Mouse (Mus musculus) limb, embryonic 14.5 days (tissue): ENCODE measurements around the gene Nr4a3. TPM values are rescaled to one million over a fixed set of nuclear protein-coding genes. Genes with fewer than 3 reads are reported as not detected.
A peak's percentile ranks its signal among the peaks of the same experiment; 100 is the strongest.

Experiments used
- ATAC-seq: fragments of 200-750 bp; cut with Nextera tagmentation; 2 replicates; pipeline ENCODE4 v1.8.0; 2017; ENCODE audit warnings: low read depth, moderate number of reproducible peaks, moderate TSS enrichment; ENCODE audit not compliant: low FRiP score
- DNase-seq: peaks from one replicate; pipeline ENCODE4 v3.0.0-alpha.2; 2015; ENCODE audit warnings: low spot score
- H3K27ac ChIP-seq: fragments of 300-500 bp; sonication (generic); replicated peaks from 2 replicates; pipeline ENCODE4 v1.5.1; 2014; ENCODE audit warnings: low read depth, mild to moderate bottlenecking, low read length, moderate library complexity, mixed read lengths
- H3K27me3 ChIP-seq: fragments of 300-500 bp; sonication (generic); 2 replicates; pipeline ENCODE4 v1.6.1; 2014; ENCODE audit warnings: low read length, mixed read lengths; ENCODE audit not compliant: control insufficient read depth, insufficient read depth
- H3K36me3 ChIP-seq: fragments of 300-500 bp; sonication (generic); 2 replicates; pipeline ENCODE4 v1.6.1; 2014; ENCODE audit warnings: mild to moderate bottlenecking, low read length, moderate library complexity, mixed read lengths; ENCODE audit not compliant: control insufficient read depth, insufficient read depth
- H3K4me1 ChIP-seq: fragments of 300-500 bp; sonication (generic); 2 replicates; pipeline ENCODE4 v1.6.1; 2014; ENCODE audit warnings: antibody characterized with exemption, low read length, mixed read lengths; ENCODE audit not compliant: control insufficient read depth, insufficient read depth
- H3K4me2 ChIP-seq: fragments of 300-500 bp; sonication (generic); replicated peaks from 2 replicates; pipeline ENCODE4 v1.6.1; 2014; ENCODE audit warnings: low read depth, mild to moderate bottlenecking, low read length, moderate library complexity; ENCODE audit not compliant: severe bottlenecking
- H3K4me3 ChIP-seq: fragments of 300-500 bp; sonication (generic); replicated peaks from 2 replicates; pipeline ENCODE4 v1.5.1; 2014; ENCODE audit warnings: low read length
- H3K9ac ChIP-seq: fragments of 300-500 bp; sonication (generic); 2 replicates; pipeline ENCODE4 v1.6.1; 2014; ENCODE audit warnings: mild to moderate bottlenecking, low read depth, low read length, moderate library complexity; ENCODE audit not compliant: severe bottlenecking
- H3K9me3 ChIP-seq: fragments of 300-500 bp; sonication (generic); 2 replicates; pipeline ENCODE4 v1.6.1; 2016; ENCODE audit warnings: low read length; ENCODE audit not compliant: control insufficient read depth
- POLR2A ChIP-seq: fragments of 200-500 bp; IDR thresholded peaks from 2 replicates; pipeline ENCODE4 v1.8.0; 2012; ENCODE audit warnings: inconsistent platforms, mild to moderate bottlenecking, moderate library complexity, borderline replicate concordance; ENCODE audit not compliant: insufficient read depth, insufficient read length; ENCODE audit errors: extremely low read depth
- WGBS: fragments of 180-500 bp; shearing (Covaris S2); extraction: QIAGEN DNeasy Blood & Tissue Kit; methylation state at CpG from one replicate; pipeline ENCODE4 v1.1.7; 2014; 5-methylcytosine and 5-hydroxymethylcytosine counted together
- polyA plus RNA-seq, 2 experiments: library from polyadenylated mRNA; depleted of rRNA in 1 of 2; stranded (reverse) in 1 of 2; unstranded in 1 of 2; fragments of >200 nt; fragmentation: Nextera tagmentation in 1 of 2; extraction: Ambion mirVana in 1 of 2; gene quantifications; 2 replicates each; pipeline versions ENCODE4 v1.2.1 to v1.2.3; 2012 to 2014

The Nr4a3 gene
- polyA plus RNA-seq (2012; rRNA removed), result 0.79 and 1.3 TPM in 2 replicates
- 0.44 and 0.59 TPM in 2 replicates for polyA plus RNA-seq (2014; fragmentation: Nextera tagmentation; extraction: Ambion mirVana)

GRCm38 (mm10) chr4:48044491-48045211 lies at the start of gene Nr4a3:
Gene Nr4a3 (plus strand): TSS chr4:48045153.
- H3K4me1 ChIP-seq, result peaks cover 30% of the 10 kb centered on the region
- peak within 1 kb of the TSS; percentile 59 for H3K4me3 ChIP-seq
- DNase-seq (peak; percentile 87), ATAC-seq (peak; percentile 48)
- H3K9ac ChIP-seq, result peak within 1 kb of the TSS; percentile 56
- H3K27me3 ChIP-seq, result peaks cover 39% of the 10 kb centered on the region
- peak within 1 kb of the TSS; percentile 97 for H3K4me2 ChIP-seq
- under 1% methylated on average over 48 of the region's 54 CpGs for WGBS
- no peaks in the 10 kb centered on the region for H3K36me3 ChIP-seq
- no peak for TF ChIP-seq POLR2A
- H3K9me3 ChIP-seq, result no peaks in the 10 kb centered on the region
- H3K27ac ChIP-seq, result peak within 1 kb of the TSS; percentile 41

- Histone ChIP-seq H3K27ac (no peak overlapping the region), H3K27me3 (no peaks in the 10 kb centered on the region), H3K9me3 (no peaks in the 10 kb centered on the region), H3K9ac (no peak overlapping the region), H3K4me1 (no peaks in the 10 kb centered on the region), H3K36me3 (no peaks in the 10 kb centered on the region), H3K4me3 (no peak overlapping the region), H3K4me2 (no peak overlapping the region)
- 93% methylated on average over 4 of the region's 4 CpGs for WGBS
- ATAC-seq (no peak), DNase-seq (no peak)
- TF ChIP-seq POLR2A, result no peak
Measured at GRCm38 (mm10) chr4:48002969-48003368, 42.0 kb upstream of the Nr4a3 start.

GRCm38 (mm10) chr4:48003456-48003855 lies 41.5 kb upstream of the Nr4a3 start:
- TF ChIP-seq POLR2A, result no peak
- H3K4me2 ChIP-seq, result no peak overlapping the region
- ATAC-seq, result no peak
- no peaks in the 10 kb centered on the region for H3K27me3 ChIP-seq
- H3K4me3 ChIP-seq, result no peak overlapping the region
- no peaks in the 10 kb centered on the region for H3K36me3 ChIP-seq
- H3K9me3 ChIP-seq, result no peaks in the 10 kb centered on the region
- DNase-seq, result no peak
- H3K9ac ChIP-seq, result no peak overlapping the region
- no peaks in the 10 kb centered on the region for H3K4me1 ChIP-seq
- H3K27ac ChIP-seq, result no peak overlapping the region
- 84% methylated on average over 3 of the region's 3 CpGs for WGBS

- 79% methylated on average over 3 of the region's 3 CpGs for WGBS
- H3K4me1 ChIP-seq, result no peaks in the 10 kb centered on the region
Measured at GRCm38 (mm10) chr4:48006355-48006754, 38.6 kb upstream of the Nr4a3 start.

GRCm38 (mm10) chr4:48012209-48012608 lies 32.7 kb upstream of the Nr4a3 start:
- no peak overlapping the region for H3K27ac ChIP-seq
- no peak for TF ChIP-seq POLR2A
- no peak overlapping the region for H3K4me2 ChIP-seq
- no peak overlapping the region for H3K4me3 ChIP-seq
- no peaks in the 10 kb centered on the region for H3K9me3 ChIP-seq
- H3K4me1 ChIP-seq, result no peaks in the 10 kb centered on the region
- WGBS, result 81% methylated on average over 3 of the region's 3 CpGs
- H3K36me3 ChIP-seq, result no peaks in the 10 kb centered on the region
- DNase-seq (no peak), ATAC-seq (no peak)
- H3K9ac ChIP-seq, result no peak overlapping the region
- no peaks in the 10 kb centered on the region for H3K27me3 ChIP-seq

More at GRCm38 (mm10) chr4:48006355-48006754, 38.6 kb upstream of the Nr4a3 start:
- Histone ChIP-seq H3K4me3 (no peak overlapping the region), H3K36me3 (no peaks in the 10 kb centered on the region), H3K27me3 (no peaks in the 10 kb centered on the region), H3K9ac (no peak overlapping the region), H3K9me3 (no peaks in the 10 kb centered on the region), H3K4me2 (no peak overlapping the region), H3K27ac (no peak overlapping the region)
- ATAC-seq (no peak), DNase-seq (no peak)
- no peak for TF ChIP-seq POLR2A

GRCm38 (mm10) chr4:48022966-48023365 lies 22.0 kb upstream of the Nr4a3 start:
- no peak overlapping the region for H3K27ac ChIP-seq
- H3K4me2 ChIP-seq, result no peak overlapping the region
- no peaks in the 10 kb centered on the region for H3K27me3 ChIP-seq
- H3K4me3 ChIP-seq, result no peak overlapping the region
- H3K9ac ChIP-seq, result no peak overlapping the region
- H3K36me3 ChIP-seq, result no peaks in the 10 kb centered on the region
- no peak for DNase-seq
- no peaks in the 10 kb centered on the region for H3K4me1 ChIP-seq
- H3K9me3 ChIP-seq, result no peaks in the 10 kb centered on the region
- 75% methylated on average over 3 of the region's 3 CpGs for WGBS
- TF ChIP-seq POLR2A, result no peak
- ATAC-seq, result no peak
